Mouse (Mus musculus) olfactory bulb, adult 2 months (tissue): ENCODE data around the gene Gm10198. TPM values are rescaled to one million over a fixed set of nuclear protein-coding genes. Genes with fewer than 3 reads are reported as not detected.

ENCODE experiments used
- H3K27ac ChIP-seq: fragments of 200-500 bp; 2 replicates; pipeline ENCODE4 v1.5.1; 2012; ENCODE audit warnings: low read depth, low read length; ENCODE audit not compliant: insufficient read depth
- H3K4me1 ChIP-seq: fragments of 200-500 bp; 2 replicates; pipeline ENCODE4 v1.6.1; 2012; ENCODE audit warnings: low read length; ENCODE audit not compliant: control insufficient read depth, insufficient read depth
- H3K4me3 ChIP-seq: fragments of 200-500 bp; 2 replicates; pipeline ENCODE4 v1.5.1; 2012; ENCODE audit warnings: mild to moderate bottlenecking, low read depth, low read length, moderate library complexity; ENCODE audit not compliant: insufficient read depth
- CTCF ChIP-seq: fragments of 200-500 bp; IDR thresholded peaks from 2 replicates; pipeline ENCODE4 v1.5.1; 2012; ENCODE audit warnings: low read depth, mild to moderate bottlenecking, low read length, moderate library complexity; ENCODE audit not compliant: insufficient read depth
- POLR2A ChIP-seq: fragments of 200-500 bp; IDR thresholded peaks from 2 replicates; pipeline ENCODE4 v1.6.1; 2012; ENCODE audit warnings: mild to moderate bottlenecking, low read depth, low read length, moderate library complexity; ENCODE audit not compliant: insufficient read depth
- WGBS: fragments of 180-500 bp; shearing (Covaris S2); methylation state at CpG from one replicate; pipeline ENCODE4 v1.1.7; 2018; 5-methylcytosine and 5-hydroxymethylcytosine counted together
- polyA plus RNA-seq: library from polyadenylated mRNA; stranded (reverse); fragments of >200 nt; gene quantifications from 2 replicates; pipeline ENCODE4 v1.2.4, GENCODE M21; 2012; ENCODE audit warnings: low replicate concordance; ENCODE audit not compliant: missing spikeins, insufficient read depth, insufficient read length

Gm10198 gene
- not detected in 2 replicates for polyA plus RNA-seq

GRCm38 (mm10) chr13:111592485-111592884, at the start of gene Gm10198:
TSS of gene Gm10198 (plus strand) at chr13:111592785.
- TF ChIP-seq CTCF (no peak), POLR2A (no peak)
- no peak within 1 kb of the TSS for H3K27ac ChIP-seq
- H3K4me1 ChIP-seq = no peaks in the 10 kb centered on the region
- no peak within 1 kb of the TSS for H3K4me3 ChIP-seq

DNA sequence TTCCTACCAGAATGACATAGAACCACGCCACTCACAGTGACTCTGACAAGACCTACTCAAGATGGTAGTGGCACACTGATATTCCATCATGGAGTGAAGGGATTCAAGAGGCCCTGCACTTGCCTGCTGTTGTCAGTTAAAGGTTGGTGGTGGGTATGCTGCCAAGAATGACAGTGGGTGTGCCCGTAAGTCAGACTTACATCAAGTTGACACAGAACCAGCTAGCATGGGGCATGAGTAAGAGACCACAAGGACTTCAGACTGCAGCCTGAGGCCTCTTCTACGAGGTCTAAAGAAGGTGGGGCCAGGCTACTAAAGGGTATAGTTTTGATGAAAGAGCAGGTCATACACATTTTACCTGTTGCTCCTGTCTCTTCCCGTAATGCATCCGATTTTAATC, 47.3 kb upstream of the Gm10198 start:
- H3K4me3 ChIP-seq = no peak overlapping the region
- H3K27ac ChIP-seq = no peak overlapping the region
- WGBS = 91% methylated on average over 5 of the region's 5 CpGs
- no peak for TF ChIP-seq CTCF
- no peaks in the 10 kb centered on the region for H3K4me1 ChIP-seq

DNA sequence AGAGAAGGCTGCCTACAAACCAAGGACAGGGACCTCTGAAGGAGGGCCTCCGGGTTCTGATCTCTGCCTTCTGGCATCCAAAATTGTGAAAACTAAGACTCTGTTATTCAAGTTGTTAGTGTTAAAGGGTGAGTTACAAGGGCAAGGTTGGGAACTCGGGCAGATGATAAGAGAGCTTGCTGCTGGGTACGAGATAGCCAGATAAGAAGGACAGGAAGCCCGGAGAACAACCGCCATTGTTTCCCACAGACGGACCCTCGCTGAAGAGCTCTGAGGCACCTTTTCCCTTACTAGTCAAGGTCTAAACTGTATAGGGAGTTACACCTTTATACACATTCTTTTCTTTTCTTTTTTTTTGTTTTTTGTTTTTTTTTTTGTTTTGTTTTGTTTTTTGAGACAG, 39.8 kb upstream of the Gm10198 start:
- Histone ChIP-seq H3K4me1 (no peaks in the 10 kb centered on the region), H3K27ac (no peak overlapping the region), H3K4me3 (no peak overlapping the region)
- no peak for TF ChIP-seq CTCF
- TF ChIP-seq POLR2A = no peak
- WGBS = 91% methylated on average over 7 of the region's 7 CpGs

DNA sequence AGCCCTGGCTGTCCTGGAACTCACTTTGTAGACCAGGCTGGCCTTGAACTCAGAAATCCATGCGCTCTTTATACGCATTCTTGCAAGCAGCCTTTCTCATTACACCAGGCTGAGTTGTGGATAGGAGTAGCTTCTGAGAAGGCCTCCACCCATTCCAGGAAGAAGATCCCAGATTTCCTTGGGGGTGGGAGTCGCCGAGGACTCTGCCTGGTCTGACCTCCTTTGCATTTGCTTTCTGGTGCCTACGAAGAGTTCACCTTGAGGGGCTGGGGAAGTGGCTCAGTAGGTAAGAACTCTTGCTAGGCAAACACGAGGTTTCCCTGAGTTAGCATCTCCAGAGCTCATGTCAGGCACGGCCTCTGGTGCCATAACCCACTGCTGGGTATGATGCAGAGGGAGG, 39.4 kb upstream of the Gm10198 start:
- Histone ChIP-seq H3K4me1 (no peaks in the 10 kb centered on the region), H3K27ac (no peak overlapping the region), H3K4me3 (no peak overlapping the region)
- 90% methylated on average over 7 of the region's 7 CpGs for WGBS
- TF ChIP-seq POLR2A (no peak), CTCF (no peak)

DNA sequence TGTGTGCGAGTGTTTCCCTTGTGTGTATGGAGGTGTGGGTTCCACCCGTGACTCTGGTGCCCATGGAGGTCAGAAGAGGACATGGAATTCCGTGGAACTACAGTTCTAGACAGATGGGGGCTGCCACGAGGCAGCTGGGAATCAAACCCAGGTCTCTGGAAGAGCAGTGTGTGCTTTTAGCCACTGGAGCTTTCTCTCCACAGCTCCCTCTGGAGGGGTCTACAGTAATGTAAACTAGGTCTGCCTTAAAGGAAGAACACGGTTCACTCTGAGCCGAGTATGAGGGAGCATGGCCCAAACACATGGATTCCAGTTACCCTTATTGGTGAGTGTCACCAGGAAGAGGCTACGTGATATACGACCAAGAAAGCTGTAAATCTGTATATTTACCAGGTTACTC, 38.6 kb upstream of the Gm10198 start:
- H3K4me1 ChIP-seq = no peaks in the 10 kb centered on the region
- no peak overlapping the region for H3K4me3 ChIP-seq
- WGBS = 83% methylated on average over 8 of the region's 8 CpGs
- TF ChIP-seq CTCF = no peak
- TF ChIP-seq POLR2A = no peak
- H3K27ac ChIP-seq = no peak overlapping the region

- TF ChIP-seq CTCF (no peak), POLR2A (no peak)
- H3K4me1 ChIP-seq = no peaks in the 10 kb centered on the region
- H3K4me3 ChIP-seq = no peak overlapping the region
- WGBS = 41% methylated on average over 8 of the region's 8 CpGs
- H3K27ac ChIP-seq = no peak overlapping the region
Measured at GRCm38 (mm10) chr13:111555333-111555732, 37.3 kb upstream of the Gm10198 start.

DNA sequence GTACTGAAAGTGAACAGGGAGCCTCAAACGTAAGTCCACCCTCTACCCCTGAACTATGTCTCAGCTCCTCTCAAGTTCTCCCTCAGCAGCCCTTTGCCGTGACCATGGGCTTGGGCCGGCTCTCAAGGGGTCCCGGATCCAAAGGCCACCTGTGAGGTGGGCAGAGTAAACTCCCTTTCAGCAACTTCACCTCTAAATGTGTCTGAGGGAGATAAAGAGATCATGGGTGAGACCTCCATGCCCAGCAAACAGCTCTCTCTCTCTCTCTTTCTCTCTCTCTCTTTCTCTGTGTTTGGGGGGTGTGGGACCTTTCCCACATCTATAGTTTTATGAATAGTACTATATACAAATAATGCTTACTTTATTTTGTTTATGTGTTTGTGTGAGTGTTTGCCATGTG, 36.2 kb upstream of the Gm10198 start:
- WGBS = 76% methylated on average over 4 of the region's 4 CpGs
- no peak overlapping the region for H3K27ac ChIP-seq
- no peak overlapping the region for H3K4me3 ChIP-seq
- H3K4me1 ChIP-seq = no peaks in the 10 kb centered on the region
- TF ChIP-seq CTCF = no peak

- Histone ChIP-seq H3K4me3 (no peak overlapping the region), H3K4me1 (no peaks in the 10 kb centered on the region), H3K27ac (no peak overlapping the region)
- TF ChIP-seq CTCF (no peak), POLR2A (no peak)
- 89% methylated on average over 3 of the region's 3 CpGs for WGBS
Measured at GRCm38 (mm10) chr13:111560152-111560551, 32.4 kb upstream of the Gm10198 start.

- WGBS = 45% methylated on average over 5 of the region's 5 CpGs
- no peaks in the 10 kb centered on the region for H3K4me1 ChIP-seq
- H3K4me3 ChIP-seq = no peak overlapping the region
- TF ChIP-seq CTCF = no peak
- TF ChIP-seq POLR2A = no peak
- H3K27ac ChIP-seq = no peak overlapping the region
Measured at GRCm38 (mm10) chr13:111562595-111562994, 30.0 kb upstream of the Gm10198 start.

DNA sequence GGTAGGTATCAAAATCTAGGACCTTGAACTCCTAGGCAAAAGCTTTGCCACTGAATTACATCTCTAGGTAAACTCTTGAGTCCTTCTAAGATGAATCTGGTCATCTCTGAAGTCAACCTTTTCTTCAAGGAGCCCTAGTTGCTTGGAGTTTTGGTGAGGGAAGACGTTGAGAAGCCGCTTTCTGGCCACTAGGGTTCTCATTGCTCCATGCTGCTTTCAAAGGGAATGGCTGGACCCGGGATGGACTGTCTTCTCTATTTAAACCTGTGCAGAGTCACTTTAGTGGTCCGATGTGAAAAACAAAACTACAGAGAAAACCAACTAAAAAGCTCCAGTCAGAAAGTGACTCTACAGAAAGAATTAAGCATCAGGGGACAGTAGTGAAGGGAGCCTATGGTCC, 18.4 kb upstream of the Gm10198 start:
- TF ChIP-seq POLR2A (no peak), CTCF (no peak)
- Histone ChIP-seq H3K4me1 (no peaks in the 10 kb centered on the region), H3K4me3 (no peak overlapping the region), H3K27ac (no peak overlapping the region)
- WGBS = 44% methylated on average over 4 of the region's 4 CpGs
